Mouse (Mus musculus): ENCODE measurements at regions not wholly inside any gene's neighbourhood (a gene's known extent, or its start where the extent isn't known, plus 50 kb on each side); places are given as distances from the start of the nearest gene placed in this dataset.

DNA sequence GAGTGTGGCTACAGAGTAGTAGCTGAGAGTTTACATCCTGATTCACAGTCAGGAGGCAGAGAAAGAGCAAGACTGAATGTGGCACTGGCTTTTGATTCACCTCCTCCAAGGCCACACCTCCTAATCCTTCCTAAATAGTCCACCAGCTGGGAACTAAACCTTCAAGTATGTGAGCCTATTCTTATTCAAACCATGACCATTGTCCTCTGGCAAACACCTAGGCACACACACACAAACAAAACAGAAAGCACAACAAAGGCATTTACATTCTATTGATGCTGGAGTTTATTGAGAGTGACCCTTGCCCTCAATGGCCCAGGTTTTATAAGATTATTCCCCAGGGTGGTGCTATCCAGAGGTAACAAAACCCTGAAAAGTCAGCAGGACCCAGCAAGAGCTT, 235.4 kb upstream of the Dynlrb2 start:
- no peak for ATAC-seq (ENCODE audit: low FRiP score)
- Histone ChIP-seq H3K27me3 (peaks cover 20% of the 10 kb centered on the region), H3K4me2 (no peak overlapping the region), H3K27ac (no peak overlapping the region), H3K4me3 (replicated peaks) (no peak overlapping the region), H3K4me1 (peaks cover 5% of the 10 kb centered on the region), H3K36me3 (replicated peaks) (no peaks in the 10 kb centered on the region), H3K9ac (no peak overlapping the region), H3K9me3 (no peaks in the 10 kb centered on the region)

GRCm38 (mm10) chr8:116268685-116269084, 236.1 kb upstream of the Dynlrb2 start:
- H3K4me3 ChIP-seq (replicated peaks): no peak overlapping the region
- no peak overlapping the region for H3K27ac ChIP-seq
- 90% methylated on average over 2 of the region's 2 CpGs for WGBS
- H3K27me3 ChIP-seq: peaks cover 20% of the 10 kb centered on the region
- H3K4me1 ChIP-seq: peaks cover 5% of the 10 kb centered on the region
- no peaks in the 10 kb centered on the region for H3K9me3 ChIP-seq
- no peaks in the 10 kb centered on the region for H3K36me3 ChIP-seq (replicated peaks)
- ATAC-seq (ENCODE audit: low FRiP score): no peak
- H3K4me2 ChIP-seq: no peak overlapping the region
- no peak overlapping the region for H3K9ac ChIP-seq

DNA sequence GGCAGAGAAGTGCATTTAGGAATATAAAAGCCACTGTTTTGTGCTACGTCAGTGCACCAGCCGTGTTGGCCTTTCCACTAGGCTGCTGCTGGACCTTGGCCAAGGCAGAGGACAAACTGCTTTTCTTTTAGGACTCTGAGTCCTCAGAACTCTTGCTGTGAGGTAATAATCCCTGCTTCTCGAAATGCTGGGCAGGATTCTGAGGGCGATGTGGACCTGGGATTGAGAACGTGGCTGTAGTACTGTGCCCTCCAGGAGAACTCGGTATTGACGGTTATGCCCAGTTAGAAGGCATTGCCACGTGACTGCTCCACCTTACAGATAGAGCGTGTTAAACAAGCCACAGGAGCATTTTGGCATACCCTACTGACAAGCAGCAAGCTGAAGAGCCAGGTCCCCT, 236.6 kb upstream of the Dynlrb2 start:
- Histone ChIP-seq H3K9me3 (no peaks in the 10 kb centered on the region), H3K4me2 (no peak overlapping the region), H3K36me3 (replicated peaks) (no peaks in the 10 kb centered on the region), H3K4me3 (replicated peaks) (no peak overlapping the region), H3K4me1 (peaks cover 5% of the 10 kb centered on the region), H3K27ac (no peak overlapping the region), H3K27me3 (peaks cover 20% of the 10 kb centered on the region), H3K9ac (no peak overlapping the region)
- ATAC-seq (ENCODE audit: low FRiP score): no peak
- WGBS: 68% methylated on average over 9 of the region's 9 CpGs

- peaks cover 14% of the 10 kb centered on the region for H3K27me3 ChIP-seq
- H3K9me3 ChIP-seq: no peaks in the 10 kb centered on the region
- H3K36me3 ChIP-seq (replicated peaks): no peaks in the 10 kb centered on the region
- H3K27ac ChIP-seq: no peak overlapping the region
- WGBS: 55% methylated on average over 4 of the region's 4 CpGs
- peaks cover 5% of the 10 kb centered on the region for H3K4me1 ChIP-seq
- no peak overlapping the region for H3K9ac ChIP-seq
- no peak overlapping the region for H3K4me2 ChIP-seq
- H3K4me3 ChIP-seq (replicated peaks): no peak overlapping the region
- no peak for ATAC-seq (ENCODE audit: low FRiP score)
Measured at GRCm38 (mm10) chr8:116267021-116267420, 237.8 kb upstream of the Dynlrb2 start.

DNA sequence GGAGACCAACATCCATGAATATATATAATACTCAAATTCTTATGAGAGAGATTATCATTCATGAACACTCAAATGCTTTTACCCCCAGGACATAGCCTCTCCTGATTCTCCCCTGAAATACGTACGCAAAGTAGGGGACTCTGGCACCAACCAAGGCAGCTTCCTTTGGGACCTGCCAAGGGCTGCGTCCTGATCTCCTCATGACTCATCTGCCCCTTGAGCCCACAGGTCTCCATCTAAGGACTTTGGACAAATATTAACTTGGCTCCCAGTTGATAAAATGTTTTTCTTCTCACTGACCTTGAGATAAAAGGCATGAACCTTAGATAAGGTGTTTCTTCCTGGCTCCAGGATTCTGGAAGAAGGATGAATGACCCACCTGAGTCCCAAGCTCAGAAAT, 239.2 kb upstream of the Dynlrb2 start:
- no peak for ATAC-seq (ENCODE audit: low FRiP score)
- H3K27me3 ChIP-seq: peaks cover 9% of the 10 kb centered on the region
- H3K4me1 ChIP-seq: no peaks in the 10 kb centered on the region; the same call in 1 of the 2 replicates
- no peak overlapping the region for H3K4me3 ChIP-seq (replicated peaks)
- H3K9ac ChIP-seq: no peak overlapping the region
- no peaks in the 10 kb centered on the region for H3K36me3 ChIP-seq (replicated peaks)
- no peaks in the 10 kb centered on the region for H3K9me3 ChIP-seq
- H3K4me2 ChIP-seq: no peak overlapping the region
- 94% methylated on average over 3 of the region's 3 CpGs for WGBS
- no peak overlapping the region for H3K27ac ChIP-seq

DNA sequence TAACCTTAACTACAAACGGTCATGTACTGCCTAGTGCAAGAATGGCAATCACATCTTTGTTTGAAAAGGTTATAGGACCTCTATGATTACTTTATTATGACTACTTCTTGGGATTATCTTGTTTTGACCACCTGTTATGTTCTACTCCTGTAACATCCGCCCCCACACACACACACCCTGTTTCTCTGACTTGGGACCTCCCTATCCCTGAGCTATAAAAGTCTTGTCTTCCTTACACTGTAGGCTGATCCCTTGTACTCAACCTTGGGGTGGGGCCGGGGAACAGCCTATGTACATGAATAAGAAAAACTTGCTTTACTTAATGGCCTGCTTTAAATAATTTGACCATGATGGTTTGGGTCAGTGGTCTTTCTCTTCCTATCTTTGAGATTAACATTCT, 240.7 kb upstream of the Dynlrb2 start:
- Histone ChIP-seq H3K4me3 (replicated peaks) (no peak overlapping the region), H3K9ac (no peak overlapping the region), H3K9me3 (no peaks in the 10 kb centered on the region), H3K4me2 (no peak overlapping the region), H3K27me3 (peaks cover 9% of the 10 kb centered on the region; the same call in 1 of the 2 replicates), H3K27ac (no peak overlapping the region), H3K4me1 (no peaks in the 10 kb centered on the region; the same call in 1 of the 2 replicates), H3K36me3 (replicated peaks) (no peaks in the 10 kb centered on the region)
- no peak for ATAC-seq (ENCODE audit: low FRiP score)
- 91% methylated on average over 3 of the region's 3 CpGs for whole genome bisulfite sequencing

- H3K9me3 ChIP-seq: no peaks in the 10 kb centered on the region
Measured at GRCm38 (mm10) chr8:116261286-116261685, 243.5 kb upstream of the Dynlrb2 start.

GRCm38 (mm10) chr8:116255398-116255797, 249.4 kb upstream of the Dynlrb2 start:
- Histone ChIP-seq H3K4me3 (replicated peaks) (no peak overlapping the region), H3K9me3 (no peaks in the 10 kb centered on the region), H3K4me2 (no peak overlapping the region), H3K36me3 (replicated peaks) (no peaks in the 10 kb centered on the region), H3K4me1 (no peaks in the 10 kb centered on the region), H3K27me3 (peaks cover 2% of the 10 kb centered on the region; the same call in 1 of the 2 replicates), H3K9ac (no peak overlapping the region), H3K27ac (no peak overlapping the region)
- WGBS: 91% methylated on average over 5 of the region's 5 CpGs
- no peak for ATAC-seq (ENCODE audit: low FRiP score)

More at GRCm38 (mm10) chr8:116261286-116261685, 243.5 kb upstream of the Dynlrb2 start:
- no peaks in the 10 kb centered on the region for H3K4me1 ChIP-seq
- no peak for ATAC-seq (ENCODE audit: low FRiP score)
- H3K9ac ChIP-seq: no peak overlapping the region
- no peak overlapping the region for H3K4me3 ChIP-seq (replicated peaks)
- H3K36me3 ChIP-seq (replicated peaks): no peaks in the 10 kb centered on the region
- H3K4me2 ChIP-seq: no peak overlapping the region
- 40% methylated on average over 2 of the region's 2 CpGs for WGBS
- H3K27ac ChIP-seq: no peak overlapping the region
- H3K27me3 ChIP-seq: peaks cover 3% of the 10 kb centered on the region; the same call in 1 of the 2 replicates

DNA sequence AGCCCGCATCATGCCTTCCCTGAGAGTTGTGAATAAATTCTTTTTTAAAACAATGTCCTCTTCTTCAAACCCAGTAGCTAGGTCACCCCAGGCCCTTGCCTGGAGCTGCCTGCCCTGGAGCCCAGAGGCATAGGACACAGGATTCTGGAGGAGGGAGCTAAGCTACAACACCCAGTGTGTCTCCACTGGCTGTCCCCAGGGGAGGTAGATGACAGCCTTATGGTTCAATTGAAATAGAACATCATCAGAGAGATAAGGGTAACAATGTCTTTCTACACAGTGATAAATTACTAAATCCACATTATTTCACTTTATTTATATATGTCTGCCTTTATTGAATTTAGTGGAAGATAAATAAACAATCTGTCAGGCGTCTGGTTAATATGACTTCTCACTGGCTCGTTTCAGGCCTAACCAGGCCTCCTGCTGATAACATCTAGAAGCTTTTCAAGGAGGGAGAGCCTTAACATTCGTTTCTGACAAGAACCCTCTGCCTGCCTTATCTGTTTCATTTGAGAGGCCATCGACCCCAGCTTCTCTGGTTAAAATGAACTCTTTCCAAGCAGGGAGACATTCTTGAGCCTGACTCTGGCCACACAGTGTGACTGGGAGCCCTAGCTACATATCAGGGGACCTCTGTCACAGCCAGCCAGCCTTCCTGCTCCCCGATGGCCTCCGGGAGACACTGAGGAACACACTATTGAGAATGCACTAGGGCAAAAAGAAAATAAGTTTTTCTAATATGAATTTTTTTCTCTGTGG, 252.1 kb upstream of the Dynlrb2 start:
- Histone ChIP-seq H3K4me1 (no peaks in the 10 kb centered on the region), H3K9me3 (no peaks in the 10 kb centered on the region), H3K9ac (no peak overlapping the region), H3K27me3 (peaks cover 4% of the 10 kb centered on the region; the same call in 1 of the 2 replicates), H3K27ac (no peak overlapping the region), H3K4me3 (replicated peaks) (no peak overlapping the region), H3K36me3 (replicated peaks) (no peaks in the 10 kb centered on the region), H3K4me2 (no peak overlapping the region)
- 68% methylated on average over 7 of the region's 7 CpGs for WGBS
- ATAC-seq (ENCODE audit: low FRiP score): no peak

DNA sequence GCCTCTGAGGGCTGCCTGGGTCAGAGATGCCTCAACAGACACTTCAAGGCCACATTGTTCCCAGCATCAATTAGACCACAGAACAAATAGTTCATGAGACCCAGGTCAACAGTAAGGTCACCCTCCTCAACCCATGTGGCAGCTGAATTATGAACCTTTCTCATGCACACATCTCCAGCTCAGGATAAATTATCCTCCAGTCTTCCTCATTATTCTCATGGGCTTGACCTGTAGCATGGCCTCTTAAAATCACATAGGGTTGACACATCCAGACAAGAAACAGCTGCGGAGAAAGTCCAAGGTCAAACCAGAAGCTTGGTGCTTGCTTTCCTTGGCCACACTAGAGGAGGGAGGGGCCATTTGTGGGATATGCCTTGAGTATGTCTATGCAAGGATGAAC, 256.4 kb upstream of the Dynlrb2 start:
- no peak for ATAC-seq (ENCODE audit: low FRiP score)
- Histone ChIP-seq H3K27me3 (peaks cover 17% of the 10 kb centered on the region; the same call in 1 of the 2 replicates), H3K9ac (no peak overlapping the region), H3K4me3 (replicated peaks) (no peak overlapping the region), H3K4me2 (no peak overlapping the region), H3K36me3 (replicated peaks) (no peaks in the 10 kb centered on the region), H3K4me1 (peaks cover 3% of the 10 kb centered on the region; the same call in 1 of the 2 replicates), H3K9me3 (no peaks in the 10 kb centered on the region), H3K27ac (no peak overlapping the region)
- WGBS: 88% methylated on average over 1 of the region's 1 CpGs

DNA sequence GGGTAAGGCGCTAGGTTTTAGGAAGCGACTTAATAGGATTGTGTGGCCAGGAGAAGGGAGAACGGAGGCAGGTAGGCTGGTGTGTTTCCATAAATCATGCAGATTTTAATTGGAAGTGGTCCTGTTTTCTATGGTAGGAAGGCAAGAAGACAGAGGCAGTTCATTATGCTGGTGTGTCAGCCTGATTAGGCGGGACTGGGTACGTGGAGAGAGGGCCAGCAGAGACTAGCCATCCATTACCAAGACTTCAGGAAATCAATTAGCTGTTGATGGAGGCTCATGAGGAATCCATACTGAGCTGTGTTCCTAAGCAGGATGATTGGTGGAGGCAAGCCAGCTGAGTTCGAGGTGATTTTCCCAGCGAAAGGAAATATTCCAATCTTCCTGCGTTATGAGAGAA, 261.3 kb upstream of the Dynlrb2 start:
- H3K4me3 ChIP-seq (replicated peaks): no peak overlapping the region
- H3K4me1 ChIP-seq: peaks cover 18% of the 10 kb centered on the region
- no peak overlapping the region for H3K4me2 ChIP-seq
- H3K27me3 ChIP-seq: peaks cover 47% of the 10 kb centered on the region
- H3K36me3 ChIP-seq (replicated peaks): no peaks in the 10 kb centered on the region
- H3K9ac ChIP-seq: no peak overlapping the region
- WGBS: 58% methylated on average over 8 of the region's 8 CpGs
- no peak overlapping the region for H3K27ac ChIP-seq
- ATAC-seq (ENCODE audit: low FRiP score): peak; percentile 39; the same call in 1 of the 2 replicates
- H3K9me3 ChIP-seq: no peaks in the 10 kb centered on the region

- H3K27ac ChIP-seq: no peak overlapping the region
- peaks cover 18% of the 10 kb centered on the region for H3K4me1 ChIP-seq
- no peak overlapping the region for H3K4me2 ChIP-seq
- H3K4me3 ChIP-seq (replicated peaks): no peak overlapping the region
- H3K36me3 ChIP-seq (replicated peaks): no peaks in the 10 kb centered on the region
- H3K27me3 ChIP-seq: peaks cover 44% of the 10 kb centered on the region
- no peaks in the 10 kb centered on the region for H3K9me3 ChIP-seq
- no peak for ATAC-seq (ENCODE audit: low FRiP score)
- WGBS: 75% methylated on average over 5 of the region's 5 CpGs
- H3K9ac ChIP-seq: no peak overlapping the region
Measured at GRCm38 (mm10) chr8:116242972-116243371, 261.8 kb upstream of the Dynlrb2 start.

DNA sequence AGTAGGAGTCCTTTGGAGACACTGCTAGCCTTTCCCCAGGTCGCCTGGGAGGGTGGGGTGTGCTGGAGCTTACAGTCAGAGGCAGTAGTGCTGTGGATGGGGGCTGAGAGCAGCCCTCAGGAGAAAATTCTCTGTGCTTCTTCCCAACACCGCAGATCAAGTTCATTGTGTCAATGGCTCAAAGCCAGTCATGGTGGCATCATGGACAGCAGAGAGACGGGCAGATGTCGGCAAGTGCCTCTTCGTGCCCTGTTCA, 262.9 kb upstream of the Dynlrb2 start:
- H3K9me3 ChIP-seq: no peaks in the 10 kb centered on the region
- no peak overlapping the region for H3K4me2 ChIP-seq
- no peaks in the 10 kb centered on the region for H3K36me3 ChIP-seq (replicated peaks)
- peaks cover 55% of the 10 kb centered on the region for H3K27me3 ChIP-seq
- no peak overlapping the region for H3K9ac ChIP-seq
- no peak for ATAC-seq (ENCODE audit: low FRiP score)
- 89% methylated on average over 5 of the region's 5 CpGs for WGBS
- no peak overlapping the region for H3K27ac ChIP-seq
- no peak overlapping the region for H3K4me3 ChIP-seq (replicated peaks)
- peaks cover 18% of the 10 kb centered on the region for H3K4me1 ChIP-seq
